Mouse (Mus musculus) brain, embryonic 14.5 days (tissue): Measurements from ENCODE around the gene Gm10190.

Experiments used
- CTCF ChIP-seq: fragments of 200-500 bp; IDR thresholded peaks from 2 replicates; pipeline ENCODE4 v1.5.1; 2012; ENCODE audit warnings: inconsistent platforms, mild to moderate bottlenecking, moderate library complexity, borderline replicate concordance; ENCODE audit not compliant: insufficient read depth, insufficient read length; ENCODE audit errors: extremely low read depth
- POLR2A ChIP-seq: fragments of 200-500 bp; IDR thresholded peaks from 2 replicates; pipeline ENCODE4 v1.6.1; 2012; ENCODE audit warnings: mild to moderate bottlenecking, inconsistent platforms, borderline replicate concordance; ENCODE audit not compliant: poor library complexity, insufficient read depth, insufficient read length, severe bottlenecking; ENCODE audit errors: extremely low read depth

- TF ChIP-seq CTCF (no peak), POLR2A (no peak)
Observed at GRCm38 (mm10) chr17:80411182-80411581, 37.8 kb upstream of the Gm10190 start.
